Mouse (Mus musculus) layer of hippocampus, adult 18-20 months (tissue): ENCODE data around the gene Timm9. TPM values are rescaled to one million over a fixed set of nuclear protein-coding genes. Genes with fewer than 3 reads are reported as not detected.
A peak's percentile ranks its signal among the peaks of the same experiment; 100 is the strongest.

Source experiments
- DNase-seq, 2 experiments: peaks; one replicate each; pipeline ENCODE4 v3.0.0; 2022; ENCODE audit warnings: low spot score in 2 of 2
- long read RNA-seq: library from polyadenylated mRNA; stranded (forward); transcript quantifications from one replicate; pipeline ENCODE4 v2.0.0, GENCODE M21; 2021
- total RNA-seq, 2 experiments: library from RNA; stranded (reverse); gene quantifications; 2 replicates each; pipeline ENCODE4 v1.2.3; 2021

Timm9 gene
- 10 to 100 TPM; 50.7 to 58.5 TPM for total RNA-seq
- long read RNA-seq, transcript Timm9-201 (4 exons, 794 nt): minor isoform, 5 of 20 reads
- long read RNA-seq, transcript Timm9-207 (5 exons, 718 nt): major isoform, 9 of 20 reads
- long read RNA-seq, partial matches to known transcripts: 3 of 20 reads
- long read RNA-seq, other reads (novel, unspliced or antisense): 1 of 20 reads

DNA sequence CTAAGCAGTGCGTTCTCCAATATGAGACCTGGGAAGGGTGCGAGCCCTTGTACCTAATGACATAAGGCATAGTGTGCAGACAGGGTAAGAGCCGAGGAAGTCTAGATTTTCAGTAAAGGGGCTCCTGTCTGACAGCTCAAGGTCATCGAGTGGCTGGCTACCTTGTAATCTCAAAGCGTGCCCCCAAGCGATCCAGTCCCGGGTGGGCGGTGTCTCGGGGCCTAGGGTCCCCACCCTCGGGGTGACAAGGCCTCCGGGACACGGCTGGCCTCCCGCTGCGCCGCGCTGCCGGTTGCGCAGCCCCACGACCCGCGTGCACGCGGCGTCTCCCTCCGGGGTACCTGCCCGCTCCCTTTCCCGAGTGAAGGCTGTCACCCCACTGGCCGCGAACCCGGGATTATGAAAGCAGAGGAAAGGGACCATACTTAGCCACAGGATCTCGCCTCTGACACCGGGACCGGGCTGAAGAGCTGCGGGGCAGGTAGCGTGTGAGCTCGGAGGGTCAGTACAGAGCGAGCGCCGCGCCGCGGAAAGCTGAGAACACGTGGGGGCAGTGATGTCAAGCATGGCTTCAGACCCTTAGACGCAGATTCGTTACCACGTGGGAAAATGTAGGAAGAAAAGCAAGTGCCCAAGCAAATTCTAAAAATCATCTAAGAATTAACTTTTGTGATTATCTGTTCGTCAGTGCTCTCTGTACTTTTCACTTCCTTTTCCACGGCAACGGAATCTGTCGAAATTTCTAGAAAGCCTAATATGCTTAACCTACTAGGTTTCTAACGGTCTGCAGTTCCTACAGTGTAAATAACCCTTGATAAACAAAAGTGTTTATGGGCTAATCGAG, at the start of gene Timm9, which contains the start of gene 2700049A03Rik:
Gene Timm9 (minus strand): TSS at position 555 of the 844 bp plus-strand sequence.
Gene 2700049A03Rik (plus strand): TSS at position 719 of the 844 bp plus-strand sequence.
- DNase-seq: peak; percentile 77 to 88

DNA sequence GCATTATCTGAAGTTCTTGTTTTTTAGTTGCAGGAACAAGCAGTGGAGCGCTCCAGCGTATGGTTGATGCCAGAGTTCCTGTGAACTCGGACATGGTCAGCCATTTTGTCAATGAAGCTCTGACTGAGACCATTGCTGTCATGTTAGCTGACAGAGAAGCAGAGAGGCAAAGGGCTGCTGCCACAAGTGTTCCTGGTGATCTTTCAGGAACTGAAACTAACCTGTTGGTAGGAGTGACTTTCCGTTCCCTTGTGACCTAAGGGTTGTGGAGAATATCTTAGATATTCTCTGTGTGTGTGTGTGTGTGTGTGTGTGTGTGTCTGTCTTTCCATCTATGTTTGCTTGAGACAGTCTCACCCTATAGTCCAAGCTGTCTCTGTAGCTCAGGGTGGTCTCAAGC, 47.9 kb upstream of the Timm9 start:
- DNase-seq: no peak

DNA sequence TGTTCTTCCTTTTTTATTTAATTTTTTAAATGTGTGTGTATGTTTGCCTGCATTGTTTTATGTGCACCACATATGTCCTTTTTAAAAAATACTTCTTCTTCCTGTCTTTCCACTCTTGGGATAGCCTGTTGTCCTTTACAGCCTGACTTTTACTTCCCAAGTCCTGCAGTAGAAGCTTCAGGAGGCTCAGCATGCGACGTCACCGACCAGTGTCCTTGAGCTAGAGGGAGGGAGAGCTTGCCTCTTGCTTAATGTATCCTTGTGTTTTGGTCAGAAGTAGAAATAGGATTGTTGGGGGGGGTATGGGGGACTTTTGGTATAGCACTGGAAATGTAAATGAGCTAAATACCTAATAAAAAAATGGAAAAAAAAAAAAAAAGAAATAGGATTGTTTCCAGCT, 47.3 kb upstream of the Timm9 start:
- no peak for DNase-seq

DNA sequence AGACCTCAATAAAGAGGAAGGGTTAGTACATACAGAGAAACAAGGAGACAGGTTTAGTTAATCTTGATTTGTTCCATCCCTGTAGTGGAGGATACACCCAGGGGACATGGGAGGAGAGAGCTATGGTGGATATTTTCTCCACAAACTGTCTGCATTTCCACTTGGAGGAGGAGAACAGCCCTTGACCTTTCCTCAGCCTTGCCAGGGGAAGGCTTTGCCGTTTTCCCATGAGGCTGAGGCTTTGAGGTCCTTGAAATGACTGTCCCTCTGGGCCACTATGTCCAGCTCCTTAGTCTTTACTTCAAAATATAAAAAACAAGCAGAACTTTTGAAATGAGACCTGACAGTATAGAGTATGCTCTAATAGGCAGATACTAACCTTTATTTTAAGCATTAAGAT, 33.4 kb upstream of the Timm9 start:
- DNase-seq: no peak

DNA sequence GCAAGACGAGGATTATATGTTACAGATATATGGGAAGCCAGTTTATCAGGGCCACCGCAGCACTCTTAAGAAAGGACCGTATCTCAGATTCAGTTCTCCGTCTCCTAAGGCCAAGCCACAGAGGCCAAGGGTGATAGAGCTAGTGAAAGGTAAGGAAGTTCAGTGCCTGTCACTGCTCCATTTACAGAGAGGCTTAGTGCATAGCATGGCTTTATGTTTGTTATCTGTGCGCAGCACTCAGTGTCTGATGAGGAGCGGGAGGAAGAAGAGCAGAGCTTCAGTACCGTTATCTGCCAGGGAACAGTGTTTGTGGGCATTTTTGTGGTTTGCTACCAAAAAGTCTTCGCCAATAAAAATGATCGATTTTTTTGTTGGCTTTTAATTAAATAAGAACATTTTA, 27.9 kb upstream of the Timm9 start:
- DNase-seq: no peak

DNA sequence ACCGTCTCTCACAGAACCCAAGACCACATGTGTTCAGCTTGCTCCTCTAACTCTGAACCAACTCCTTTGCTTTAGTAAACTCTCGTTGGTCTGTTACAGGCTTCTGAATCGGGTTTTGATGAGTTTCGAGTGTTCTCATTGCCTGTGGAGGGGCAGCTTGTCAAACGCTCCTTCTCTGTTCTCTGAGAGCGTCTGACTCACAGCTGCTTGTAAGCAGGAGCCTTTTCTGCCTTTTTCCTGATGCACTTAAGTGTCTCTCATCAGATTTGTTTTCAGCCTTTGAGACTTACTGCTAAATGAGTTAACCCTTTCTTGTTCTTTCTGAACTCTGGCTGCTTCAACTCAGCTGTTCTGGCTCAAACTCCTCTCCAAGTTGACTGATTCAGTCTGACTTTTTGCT, 21.5 kb upstream of the Timm9 start:
- DNase-seq: no peak

DNA sequence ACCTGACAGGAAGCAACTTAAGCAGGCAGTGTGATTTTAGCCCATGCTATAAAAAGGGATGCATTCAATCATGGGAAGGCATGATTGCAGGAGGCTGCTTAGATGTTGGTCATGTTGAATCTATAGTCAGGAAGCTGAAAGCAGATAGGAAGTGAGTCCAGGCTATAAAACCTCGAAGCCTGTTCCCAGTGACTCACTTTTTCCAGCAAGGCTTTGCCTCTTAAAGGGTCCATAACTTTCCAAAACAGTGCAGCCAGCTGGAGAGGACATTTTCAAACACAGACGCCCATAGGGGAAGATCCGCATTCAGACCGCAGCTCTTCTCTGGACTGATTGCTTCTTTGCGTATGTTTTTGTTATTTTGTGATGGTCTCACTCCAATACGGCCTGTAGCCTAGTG, 18.5 kb upstream of the Timm9 start:
- DNase-seq: no peak

DNA sequence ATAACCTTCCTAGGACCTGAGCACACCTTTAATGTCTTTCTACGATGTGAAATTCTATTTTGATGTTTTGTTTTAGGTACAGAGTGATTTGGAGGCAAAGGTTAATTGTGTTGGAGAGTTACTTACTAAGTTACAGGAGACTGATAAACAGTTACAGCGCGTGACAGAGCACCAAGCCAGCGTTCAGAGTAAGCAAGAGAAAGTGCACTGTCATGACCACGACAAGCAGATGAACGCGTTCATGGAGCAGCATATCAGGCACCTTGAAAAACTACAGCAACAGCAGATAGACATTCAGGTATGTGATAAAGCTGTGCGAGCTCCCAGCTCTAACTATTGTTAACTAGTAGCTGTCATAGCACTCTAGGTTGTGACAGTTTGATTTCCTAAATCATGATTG, 13.7 kb upstream of the Timm9 start:
- no peak for DNase-seq

DNA sequence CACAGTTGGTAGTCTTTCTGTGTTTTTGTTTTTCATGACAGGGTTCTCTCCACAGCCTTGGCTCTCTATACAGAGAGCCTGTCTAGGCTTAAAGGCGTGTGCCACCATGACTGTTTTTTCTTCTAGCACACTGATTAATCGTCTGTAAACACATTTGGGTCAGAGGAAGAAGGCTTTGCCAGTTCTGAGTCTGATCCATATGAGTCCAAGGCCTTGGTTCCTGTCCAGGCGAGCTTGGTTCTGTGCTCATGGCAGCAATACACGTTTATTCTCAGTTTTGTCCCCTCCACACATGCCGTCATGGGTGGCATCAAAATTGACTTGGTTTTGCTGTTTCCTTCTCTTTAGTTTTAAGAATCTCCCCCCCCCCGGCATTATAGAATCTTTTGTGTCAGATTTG, 13.0 kb upstream of the Timm9 start:
- DNase-seq: no peak

DNA sequence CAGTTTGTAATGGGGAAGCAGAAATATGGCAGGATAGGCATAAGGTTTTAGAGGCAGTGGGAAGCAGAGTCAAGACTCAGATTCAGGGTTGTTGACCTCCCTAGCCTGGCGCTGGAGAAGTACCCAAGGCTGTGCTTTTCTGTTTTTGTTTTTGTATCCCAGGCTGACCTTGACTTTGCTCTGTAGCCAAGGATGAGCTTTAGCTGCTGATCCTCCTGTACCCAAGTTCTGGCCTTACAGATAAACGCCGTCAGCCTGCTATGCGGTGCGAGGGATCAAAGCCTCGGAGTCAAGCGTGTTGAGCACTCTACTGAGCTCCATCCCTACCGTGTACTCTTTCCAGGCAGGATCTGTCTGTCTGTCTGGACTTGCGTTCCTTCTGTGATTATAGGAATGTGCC, 12.3 kb upstream of the Timm9 start:
- no peak for DNase-seq

DNA sequence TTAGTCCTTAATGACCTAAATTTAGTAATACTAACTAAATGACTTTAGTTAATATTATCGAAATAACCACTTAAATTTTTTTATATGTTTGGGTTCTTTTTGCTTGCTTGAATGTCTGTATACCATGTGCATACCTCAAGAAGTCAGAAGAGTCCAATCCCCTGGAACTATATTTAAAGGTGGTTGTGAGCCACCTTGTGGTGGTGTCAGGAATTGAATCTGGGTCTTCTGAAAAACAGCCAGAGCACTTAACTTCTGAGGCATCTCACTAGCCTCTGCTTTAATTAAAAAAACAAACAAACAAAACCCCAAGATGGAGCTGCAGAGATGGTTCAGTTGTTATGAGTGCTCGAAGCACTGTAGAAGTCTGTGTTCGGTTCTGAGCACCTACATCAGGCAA, 11.2 kb upstream of the Timm9 start:
- peak in 1 of 2 experiments; percentile 63 for DNase-seq

DNA sequence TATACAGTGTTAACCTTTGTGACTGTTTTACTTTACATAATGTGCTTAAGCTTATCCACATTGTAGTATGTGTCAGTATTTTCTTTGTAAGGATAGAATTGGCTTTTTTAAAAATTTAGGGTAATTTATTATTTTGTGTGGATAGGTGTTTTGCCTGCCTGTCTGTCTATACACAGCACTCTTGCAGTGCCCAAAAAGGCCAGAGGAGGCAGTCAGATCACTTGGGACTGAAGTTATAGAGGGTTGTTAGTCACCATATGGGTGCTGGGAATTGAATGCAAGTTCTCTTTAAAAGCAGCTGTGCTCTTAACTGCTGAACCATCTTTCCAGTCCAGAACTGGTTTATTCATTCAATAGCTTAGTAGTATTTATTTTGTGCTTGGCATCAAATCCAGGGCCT, 4.7 kb upstream of the Timm9 start:
- DNase-seq: no peak

DNA sequence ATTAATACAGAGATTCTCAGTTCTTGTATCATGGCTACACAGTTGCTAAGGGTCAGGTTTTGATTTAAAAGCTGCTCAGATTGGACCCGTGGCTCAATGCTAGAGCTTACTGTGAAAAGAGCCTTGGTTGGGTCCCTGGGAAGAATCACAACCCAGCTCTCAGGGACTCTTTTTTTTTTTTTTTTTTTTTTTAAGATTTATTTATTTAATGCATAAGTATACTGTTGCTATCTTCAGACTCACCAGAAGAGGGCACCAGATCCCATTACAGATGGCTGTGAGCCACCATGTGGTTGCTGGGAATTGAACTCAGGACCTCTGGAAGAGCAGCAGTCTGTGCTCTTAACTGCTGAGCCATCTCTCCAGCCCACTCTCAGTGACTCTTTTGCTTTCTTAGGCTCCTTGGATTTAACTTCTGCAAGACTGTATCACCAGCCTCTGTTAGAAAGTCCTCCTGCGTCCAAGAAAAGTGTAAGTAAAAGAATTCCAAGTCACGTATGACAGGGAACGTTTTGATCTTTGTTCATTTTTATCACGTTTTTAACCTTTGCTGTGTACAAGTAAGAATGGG, 2.9 kb upstream of the Timm9 start:
- DNase-seq: no peak

DNA sequence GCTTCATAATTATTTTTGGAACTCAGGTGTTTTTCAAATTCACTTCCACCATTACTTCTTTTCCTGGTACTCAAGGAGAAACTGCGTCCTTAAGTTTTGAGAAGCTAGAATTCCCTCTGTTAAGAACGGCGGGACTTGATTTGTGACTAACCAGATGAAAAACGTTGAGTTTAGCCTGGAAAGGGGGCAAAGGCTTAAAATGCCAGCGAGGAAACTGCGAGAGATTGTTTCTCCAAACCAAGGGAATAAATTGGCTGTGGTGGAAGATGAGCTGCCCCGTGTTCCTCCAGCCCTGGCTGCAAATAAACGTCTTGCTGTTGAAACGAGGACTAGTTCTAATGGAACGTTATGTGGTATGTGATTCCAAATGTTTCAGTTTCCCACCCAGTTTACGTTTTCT, 1.2 kb upstream of the Timm9 start:
- DNase-seq: no peak

DNA sequence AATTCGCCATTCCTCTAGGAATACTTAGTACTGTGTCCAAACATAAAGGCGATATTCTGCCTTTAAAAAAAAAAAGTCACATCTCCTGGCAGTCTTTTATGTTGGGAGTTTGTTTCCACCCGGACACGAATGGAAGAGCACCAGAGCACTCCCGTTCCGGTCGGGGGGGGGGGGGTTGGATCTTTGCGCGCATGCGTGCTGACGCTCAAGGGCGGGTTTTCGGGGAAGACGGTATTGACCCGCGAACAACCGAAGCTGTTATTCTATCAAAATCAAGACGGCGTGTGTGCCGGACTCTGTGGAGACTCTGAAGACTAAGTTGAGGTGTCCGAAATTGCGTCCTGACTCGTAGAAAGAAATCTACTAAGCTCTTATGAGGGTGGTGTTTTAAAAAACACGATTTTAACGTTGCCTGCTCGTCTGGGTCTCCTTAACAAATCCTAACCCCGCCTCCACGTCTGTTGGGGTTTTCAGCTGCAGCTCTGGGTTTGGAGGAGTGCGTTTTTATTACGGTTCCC, 549 bp upstream of the Timm9 start:
- DNase-seq: peak; percentile 51 to 82

DNA sequence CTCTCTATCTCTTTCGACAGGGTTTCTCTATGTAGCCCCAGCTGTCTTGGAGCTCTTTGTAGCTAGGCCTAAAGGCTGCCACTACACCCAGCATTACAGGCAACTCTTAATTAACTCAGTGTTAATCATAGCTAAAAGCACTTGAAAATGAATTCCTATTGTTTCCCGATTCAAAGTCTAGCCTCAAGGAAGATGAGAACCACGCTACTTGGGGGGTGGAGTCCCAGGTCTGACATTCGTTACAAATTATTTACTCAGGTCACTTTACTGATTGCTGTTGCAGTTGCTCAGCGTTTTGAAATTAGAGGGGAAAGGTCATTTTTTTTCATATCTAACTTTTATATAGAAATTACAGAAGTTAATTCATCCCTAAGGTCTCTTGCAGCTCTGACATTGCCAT, 903 bp downstream of the Timm9 start:
- no peak for DNase-seq

DNA sequence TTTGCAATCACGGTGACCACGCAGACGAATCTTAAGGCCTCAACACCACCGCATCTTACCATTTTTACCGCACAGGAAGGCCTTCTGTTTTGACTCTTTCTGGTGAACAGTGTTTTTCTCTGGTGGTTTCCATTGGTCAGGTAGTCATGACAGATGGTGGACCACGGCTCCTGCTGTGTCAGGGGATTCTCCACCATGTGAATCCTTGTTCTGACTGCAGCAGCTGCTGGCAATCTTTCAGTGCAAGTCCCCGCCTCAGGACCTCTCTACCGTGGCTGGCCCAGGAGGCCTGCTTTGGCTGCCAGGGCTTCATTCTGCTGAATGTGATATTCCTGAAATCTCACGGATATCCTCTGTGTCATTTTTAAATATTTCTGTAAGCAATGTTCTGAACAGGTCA, 13.2 kb downstream of the Timm9 start:
- no peak for DNase-seq

DNA sequence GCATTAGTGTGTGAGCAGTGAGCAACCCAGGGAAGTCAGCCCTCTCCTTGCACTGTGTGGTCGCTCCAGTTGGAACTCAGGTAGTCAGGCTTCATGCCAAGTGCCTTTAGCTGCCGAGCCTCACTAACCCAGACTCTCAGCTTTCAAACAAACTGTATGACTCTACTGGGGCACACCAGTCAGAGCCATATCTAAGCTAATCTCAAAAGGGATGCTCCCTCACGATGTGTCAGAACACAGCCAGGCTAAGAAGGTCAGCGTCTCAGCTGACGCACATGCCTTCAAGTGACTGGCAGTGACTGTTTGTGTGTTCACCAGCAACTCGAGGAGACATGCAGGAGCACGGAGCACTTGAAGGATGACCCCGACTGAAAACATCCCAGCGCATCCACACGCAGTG, 13.8 kb downstream of the Timm9 start:
- DNase-seq: no peak

DNA sequence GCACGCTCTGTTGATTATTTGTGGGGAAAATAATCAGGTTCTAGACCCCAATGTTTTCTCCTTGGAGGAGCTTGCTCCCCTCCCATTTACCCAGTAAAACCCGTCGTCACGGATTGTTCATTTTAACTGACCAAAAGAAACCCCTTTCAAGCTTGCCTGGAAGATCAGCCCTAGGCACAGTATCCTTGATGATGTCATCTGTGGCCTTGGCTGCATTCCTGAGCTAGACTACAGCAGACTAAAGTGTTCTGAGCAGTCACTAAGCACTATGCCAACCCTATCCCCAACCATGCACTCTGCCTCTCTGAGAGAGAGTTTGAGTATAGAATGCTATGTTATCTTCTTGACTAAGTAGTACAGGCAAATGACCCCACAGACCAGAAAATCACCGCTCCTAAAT, 20.1 kb downstream of the Timm9 start:
- no peak for DNase-seq

DNA sequence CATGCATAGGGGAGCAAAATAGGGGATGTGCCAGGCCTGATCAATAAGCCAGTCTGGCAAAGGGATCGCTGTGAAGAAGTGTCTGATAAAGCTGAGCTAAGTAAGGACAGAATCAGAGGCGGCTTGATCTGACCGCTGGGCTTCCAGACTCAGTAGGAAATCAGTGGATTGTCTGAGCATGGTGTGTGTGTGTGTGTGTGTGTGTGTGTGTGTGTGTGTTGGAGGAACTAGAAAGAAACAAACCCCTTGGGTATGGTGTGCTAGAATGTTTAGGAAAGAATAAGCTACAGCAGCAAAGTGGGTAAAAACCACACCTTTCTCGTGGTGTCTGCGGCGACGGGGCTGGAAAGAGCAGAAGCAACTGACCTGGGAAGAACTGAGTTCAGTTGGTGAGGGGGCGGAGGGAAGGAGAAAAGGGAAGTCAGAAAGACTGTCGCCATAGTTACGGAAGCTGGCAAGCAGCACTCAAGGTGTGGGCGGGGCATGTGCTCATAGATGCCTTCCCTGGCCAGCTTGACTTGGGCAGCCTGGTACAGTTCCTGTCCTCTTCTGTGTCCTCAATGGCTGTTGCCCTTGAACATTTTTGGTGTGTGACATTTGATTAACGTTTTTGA, 22.7 kb downstream of the Timm9 start:
- DNase-seq: peak; percentile 40 to 77

DNA sequence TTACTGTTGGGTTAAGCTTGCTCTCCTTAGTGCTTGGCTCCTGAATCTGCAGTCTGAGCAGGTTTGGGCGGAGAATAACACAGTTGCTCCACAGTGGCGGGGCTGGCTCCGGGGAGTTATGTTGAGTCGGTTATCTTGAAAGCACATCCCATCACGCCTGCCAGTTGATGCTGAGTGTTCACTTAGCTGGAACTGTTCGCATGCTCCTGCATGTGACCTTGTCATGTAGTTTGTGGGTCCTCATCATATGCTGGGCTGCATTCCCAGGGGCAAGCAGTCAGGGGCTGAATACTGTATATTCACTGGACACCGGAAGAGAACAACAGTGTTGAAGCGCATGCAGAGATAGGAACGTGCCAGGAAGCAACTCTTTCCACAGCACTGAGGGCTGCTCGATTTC, 23.4 kb downstream of the Timm9 start:
- no peak for DNase-seq

DNA sequence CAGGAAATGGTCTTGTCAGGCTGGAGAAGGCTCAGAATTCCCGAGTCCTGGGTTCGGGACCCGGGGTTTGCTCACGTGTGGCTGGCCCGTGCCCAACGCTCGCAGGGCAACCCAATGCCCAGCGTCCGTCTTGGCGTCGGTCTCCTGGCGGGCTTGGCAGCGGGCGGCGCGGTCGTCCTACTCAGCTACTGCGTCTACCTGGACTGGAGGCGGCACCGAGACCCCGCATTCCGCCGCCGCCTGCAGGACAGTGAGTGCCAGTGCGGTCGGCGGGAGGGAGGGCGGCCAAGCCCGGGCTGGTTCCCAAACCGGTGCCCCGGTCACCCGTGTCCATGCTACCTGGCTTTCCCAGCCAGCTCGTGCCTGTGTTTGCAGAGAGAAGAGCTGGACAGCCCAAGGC, 25.2 kb downstream of the Timm9 start, which contains the start of gene Tomm20l:
Gene Tomm20l (plus strand): TSS at position 98 of the 400 bp plus-strand sequence.
- no peak for DNase-seq
